Mouse (Mus musculus) midbrain, embryonic 11.5 days (tissue): ENCODE data around the gene Ttc7. TPM values are rescaled to one million over a fixed set of nuclear protein-coding genes. Genes with fewer than 3 reads are reported as not detected.
"Not testable (repeated sequence)": the region's sequence is repeated elsewhere in the genome, so short reads cannot be mapped to it uniquely, and the experiment has no call there.

Experiments used
- ATAC-seq: fragments of 200-750 bp; cut with Nextera tagmentation; 2 replicates; pipeline ENCODE4 v1.8.0; 2017; ENCODE audit warnings: moderate TSS enrichment, moderate library complexity; ENCODE audit not compliant: low FRiP score
- DNase-seq: peaks from one replicate; pipeline ENCODE4 v3.0.0; 2015; ENCODE audit warnings: low spot score; ENCODE audit errors: missing footprints
- H3K27ac ChIP-seq: fragments of 300-500 bp; sonication (generic); 2 replicates; pipeline ENCODE4 v1.5.1; 2014; ENCODE audit warnings: low read depth, low read length
- H3K27me3 ChIP-seq: fragments of 300-500 bp; sonication (generic); 2 replicates; pipeline ENCODE4 v1.6.1; 2014; ENCODE audit warnings: mild to moderate bottlenecking, low read length, moderate library complexity, mixed read lengths; ENCODE audit not compliant: control insufficient read depth, insufficient read depth
- H3K36me3 ChIP-seq: fragments of 300-500 bp; sonication (generic); 2 replicates; pipeline ENCODE4 v1.6.1; 2014; ENCODE audit warnings: mild to moderate bottlenecking, low read length, moderate library complexity, mixed read lengths; ENCODE audit not compliant: control insufficient read depth, insufficient read depth
- H3K4me1 ChIP-seq: fragments of 300-500 bp; sonication (generic); 2 replicates; pipeline ENCODE4 v1.6.1; 2014; ENCODE audit warnings: low read length; ENCODE audit not compliant: control insufficient read depth, insufficient read depth
- H3K4me2 ChIP-seq: fragments of 300-500 bp; sonication (generic); 2 replicates; pipeline ENCODE4 v1.6.1; 2014; ENCODE audit warnings: mild to moderate bottlenecking, moderate library complexity
- H3K4me3 ChIP-seq: fragments of 300-500 bp; sonication (generic); 2 replicates; pipeline ENCODE4 v1.5.1; 2014; ENCODE audit warnings: low read depth, low read length
- H3K9ac ChIP-seq: fragments of 300-500 bp; sonication (generic); 2 replicates; pipeline ENCODE4 v1.6.1; 2014; ENCODE audit warnings: low read length
- H3K9me3 ChIP-seq: fragments of 300-500 bp; sonication (generic); 2 replicates; pipeline ENCODE4 v1.6.1; 2016; ENCODE audit warnings: low read length; ENCODE audit not compliant: control insufficient read depth
- WGBS: fragments of 180-500 bp; shearing (Covaris S2); extraction: QIAGEN DNeasy Blood & Tissue Kit; methylation state at CpG from one replicate; pipeline ENCODE4 v1.1.7; 2014; 5-methylcytosine and 5-hydroxymethylcytosine counted together
- polyA plus RNA-seq: library from polyadenylated mRNA; unstranded; fragments of >200 nt; fragmentation: Nextera tagmentation; extraction: Ambion mirVana; gene quantifications from 2 replicates; pipeline ENCODE4 v1.2.1, GENCODE M21; 2014

Gene Ttc7
- polyA plus RNA-seq, 1 experiment from 2014 or later, result 3.0 TPM

- DNase-seq (no peak), ATAC-seq (no peak)
- Histone ChIP-seq H3K27me3 (no peaks in the 10 kb centered on the region), H3K9ac (no peak overlapping the region), H3K4me2 (no peak overlapping the region), H3K4me3 (no peak overlapping the region), H3K27ac (no peak overlapping the region), H3K36me3 (no peaks in the 10 kb centered on the region), H3K9me3 (no peaks in the 10 kb centered on the region), H3K4me1 (no peaks in the 10 kb centered on the region)
- 80% methylated on average over 7 of the region's 7 CpGs for WGBS
These were observed 13.1 kb downstream of the Ttc7 start for GRCm38 (mm10) chr17:87295738-87296137.

GRCm38 (mm10) chr17:87296701-87297100 lies 14.0 kb downstream of the Ttc7 start:
- DNase-seq, result not testable (repeated sequence)
- 83% methylated on average over 1 of the region's 1 CpGs for WGBS

GRCm38 (mm10) chr17:87298944-87299343 lies 16.3 kb downstream of the Ttc7 start:
- no peak overlapping the region for H3K9ac ChIP-seq

More at GRCm38 (mm10) chr17:87296701-87297100, 14.0 kb downstream of the Ttc7 start:
- H3K4me1 ChIP-seq, H3K36me3 ChIP-seq, ATAC-seq, H3K9me3 ChIP-seq, H3K4me2 ChIP-seq, H3K9ac ChIP-seq, H3K27ac ChIP-seq, H3K4me3 ChIP-seq, H3K27me3 ChIP-seq: not testable (repeated sequence)

GRCm38 (mm10) chr17:87300340-87300739 lies 17.7 kb downstream of the Ttc7 start:
- H3K9ac ChIP-seq, result no peak overlapping the region
- WGBS, result 87% methylated on average over 10 of the region's 10 CpGs
- H3K27ac ChIP-seq, result no peak overlapping the region
- no peak overlapping the region for H3K4me2 ChIP-seq
- H3K4me1 ChIP-seq, result no peaks in the 10 kb centered on the region
- DNase-seq, result no peak
- H3K9me3 ChIP-seq, result no peaks in the 10 kb centered on the region
- H3K27me3 ChIP-seq, result no peaks in the 10 kb centered on the region
- no peak overlapping the region for H3K4me3 ChIP-seq
- no peak for ATAC-seq
- H3K36me3 ChIP-seq, result no peaks in the 10 kb centered on the region

More at GRCm38 (mm10) chr17:87298944-87299343, 16.3 kb downstream of the Ttc7 start:
- H3K4me2 ChIP-seq, result no peak overlapping the region
- WGBS, result 80% methylated on average over 6 of the region's 6 CpGs
- no peak overlapping the region for H3K27ac ChIP-seq
- no peaks in the 10 kb centered on the region for H3K9me3 ChIP-seq
- no peaks in the 10 kb centered on the region for H3K36me3 ChIP-seq
- no peaks in the 10 kb centered on the region for H3K27me3 ChIP-seq
- H3K4me1 ChIP-seq, result no peaks in the 10 kb centered on the region
- no peak overlapping the region for H3K4me3 ChIP-seq
- no peak for DNase-seq
- no peak for ATAC-seq

- not testable (repeated sequence) for H3K27ac ChIP-seq, H3K4me3 ChIP-seq, H3K9me3 ChIP-seq, DNase-seq, H3K36me3 ChIP-seq, H3K27me3 ChIP-seq, H3K4me1 ChIP-seq, H3K9ac ChIP-seq, ATAC-seq, H3K4me2 ChIP-seq
- WGBS, result 95% methylated on average over 9 of the region's 9 CpGs
These were observed 18.9 kb downstream of the Ttc7 start for GRCm38 (mm10) chr17:87301607-87302006.

- DNase-seq (no peak), ATAC-seq (no peak)
- H3K36me3 ChIP-seq, result no peaks in the 10 kb centered on the region
- no peaks in the 10 kb centered on the region for H3K9me3 ChIP-seq
- no peaks in the 10 kb centered on the region for H3K4me1 ChIP-seq
- no peak overlapping the region for H3K4me3 ChIP-seq
- WGBS, result 85% methylated on average over 13 of the region's 13 CpGs
- H3K4me2 ChIP-seq, result no peak overlapping the region
- H3K27ac ChIP-seq, result no peak overlapping the region
- H3K27me3 ChIP-seq, result no peaks in the 10 kb centered on the region
- H3K9ac ChIP-seq, result no peak overlapping the region
These were observed 19.5 kb downstream of the Ttc7 start for GRCm38 (mm10) chr17:87302014-87302794.

- DNase-seq (no peak), ATAC-seq (no peak)
- H3K36me3 ChIP-seq, result no peaks in the 10 kb centered on the region
- no peak overlapping the region for H3K9ac ChIP-seq
- no peak overlapping the region for H3K4me2 ChIP-seq
- H3K27me3 ChIP-seq, result no peaks in the 10 kb centered on the region
- H3K4me1 ChIP-seq, result no peaks in the 10 kb centered on the region
- H3K27ac ChIP-seq, result no peak overlapping the region
- WGBS, result 82% methylated on average over 11 of the region's 11 CpGs
- H3K4me3 ChIP-seq, result no peak overlapping the region
- H3K9me3 ChIP-seq, result no peaks in the 10 kb centered on the region
These were observed 21.6 kb downstream of the Ttc7 start for GRCm38 (mm10) chr17:87304151-87304894.

GRCm38 (mm10) chr17:87305065-87305464 lies 22.4 kb downstream of the Ttc7 start:
- 88% methylated on average over 8 of the region's 8 CpGs for WGBS
- H3K27ac ChIP-seq, result no peak overlapping the region
- H3K36me3 ChIP-seq, result no peaks in the 10 kb centered on the region
- no peak overlapping the region for H3K9ac ChIP-seq
- no peaks in the 10 kb centered on the region for H3K9me3 ChIP-seq
- H3K4me3 ChIP-seq, result no peak overlapping the region
- H3K4me2 ChIP-seq, result no peak overlapping the region
- ATAC-seq (no peak), DNase-seq (no peak)
- no peaks in the 10 kb centered on the region for H3K4me1 ChIP-seq
- no peaks in the 10 kb centered on the region for H3K27me3 ChIP-seq

GRCm38 (mm10) chr17:87306746-87307145 lies 24.1 kb downstream of the Ttc7 start:
- no peak for ATAC-seq
- no peak overlapping the region for H3K27ac ChIP-seq
- no peak overlapping the region for H3K9ac ChIP-seq
- H3K4me2 ChIP-seq, result no peak overlapping the region
- 83% methylated on average over 8 of the region's 8 CpGs for WGBS
- no peaks in the 10 kb centered on the region for H3K4me1 ChIP-seq
- no peaks in the 10 kb centered on the region for H3K9me3 ChIP-seq
- H3K36me3 ChIP-seq, result no peaks in the 10 kb centered on the region
- no peak for DNase-seq
- H3K4me3 ChIP-seq, result no peak overlapping the region
- H3K27me3 ChIP-seq, result no peaks in the 10 kb centered on the region
